8 mouse cellular contexts compared by ENCODE assay signal in the genomic region with DNA sequence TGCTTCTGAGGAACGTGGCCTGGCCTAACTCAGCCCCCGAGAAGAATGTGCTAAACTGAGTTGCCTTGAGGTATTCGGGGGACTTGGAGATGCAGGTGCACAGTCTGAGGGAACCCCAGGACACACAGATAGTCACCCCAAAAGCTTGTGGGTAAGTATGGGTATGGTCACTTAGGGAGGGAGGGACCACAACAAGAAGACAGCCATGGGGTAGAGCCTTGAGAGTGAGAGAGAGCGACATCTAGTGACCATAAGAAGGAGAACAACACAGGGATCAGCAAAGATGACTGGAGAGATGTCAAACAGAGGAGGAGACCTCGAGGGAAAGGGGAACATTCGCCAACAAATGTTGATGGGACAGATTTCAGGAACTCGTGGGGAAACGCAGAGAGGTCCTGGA. TPM values are rescaled to one million over a fixed set of nuclear protein-coding genes. Genes with fewer than 3 reads are reported as not detected.
DNase-seq lines count a peak whose midpoint lies in the region; ATAC-seq and TF ChIP-seq lines count a peak whose summit lies in the region.
"Had no signal": no experiment of that assay in that cellular context is flagged by ENCODE, and none has a peak within 500 bp of the region (broad histone marks: within the 10 kb centered on the region; RNA-seq: fewer than 3 reads in every experiment).

No protein-coding gene starts in this region.

- H3K9ac ChIP-seq in intestine, postnatal 0 days (ENCODE audit: low read depth, low read length) = no peak overlapping the region
- no peak overlapping the region for H3K9ac ChIP-seq in intestine, embryonic 16.5 days (ENCODE audit: low read depth, low read length)
- no peak overlapping the region for H3K9ac ChIP-seq in ES-Bruce4 (ENCODE audit: low read depth, poor library complexity, severe bottlenecking)

- WGBS in intestine, postnatal 0 days = 39% methylated on average over 8 of the region's 8 CpGs
- WGBS in intestine, embryonic 16.5 days = 38% methylated on average over 8 of the region's 8 CpGs

- H3K36me3 ChIP-seq in intestine, postnatal 0 days (ENCODE audit: control insufficient read depth, insufficient read depth) = no peaks in the 10 kb centered on the region
- no peaks in the 10 kb centered on the region for H3K36me3 ChIP-seq in intestine, embryonic 16.5 days (ENCODE audit: control insufficient read depth, insufficient read depth, low read length)
- no peaks in the 10 kb centered on the region for H3K36me3 ChIP-seq in ES-Bruce4 (ENCODE audit: control insufficient read depth, insufficient read depth, low read length, poor library complexity, severe bottlenecking)

- no peak overlapping the region for H3K4me3 ChIP-seq in intestine, postnatal 0 days (ENCODE audit: low read depth, low read length)
- H3K4me3 ChIP-seq in intestine, embryonic 16.5 days (ENCODE audit: low read length) = no peak overlapping the region
- H3K4me3 ChIP-seq in ES-Bruce4 (ENCODE audit: low read depth, low read length) = no peak overlapping the region

- no peaks in the 10 kb centered on the region for H3K4me1 ChIP-seq in intestine, postnatal 0 days (replicated peaks; ENCODE audit: control insufficient read depth, insufficient read depth, low read length)
- H3K4me1 ChIP-seq in intestine, embryonic 16.5 days (ENCODE audit: control insufficient read depth, insufficient read depth, low read length) = no peaks in the 10 kb centered on the region
- H3K4me1 ChIP-seq in ES-Bruce4 (ENCODE audit: control insufficient read depth, insufficient read depth, low read length) = no peaks in the 10 kb centered on the region

- TF ChIP-seq CTCF in intestine, postnatal 0 days (IDR thresholded peaks at IDR 0.05; ENCODE audit: low read depth) = peak; percentile 78
- TF ChIP-seq CTCF in ES-Bruce4 (IDR thresholded peaks at IDR 0.05; ENCODE audit: low read depth, low read length) = peak; percentile 41

- ATAC-seq in intestine, postnatal 0 days = no peak
- no peak for ATAC-seq in intestine, embryonic 16.5 days
- ATAC-seq in erythroid progenitor cell, adult 5-6 weeks (replicated peaks; ENCODE audit: low FRiP score, poor library complexity, severe bottlenecking) = no peak

- no peak for TF ChIP-seq EP300 in ES-Bruce4 (IDR thresholded peaks at IDR 0.05; ENCODE audit: insufficient read depth, low read depth, low read length)

- no peaks in the 10 kb centered on the region for H3K27me3 ChIP-seq in intestine, postnatal 0 days (replicated peaks; ENCODE audit: control insufficient read depth, insufficient read depth, low read length)
- H3K27me3 ChIP-seq in intestine, embryonic 16.5 days (replicated peaks; ENCODE audit: control insufficient read depth, insufficient read depth, low read length) = no peaks in the 10 kb centered on the region
- no peaks in the 10 kb centered on the region for H3K27me3 ChIP-seq in ES-Bruce4 (ENCODE audit: control insufficient read depth, insufficient read depth, low read length, poor library complexity, severe bottlenecking)

- TF ChIP-seq POLR2A in ES-Bruce4 (IDR thresholded peaks at IDR 0.05; ENCODE audit: insufficient read depth, low read length) = no peak

- DNase-seq in A20 (ENCODE audit: low read depth, low spot score) = peak; percentile 41
- peak; percentile 35 for DNase-seq in forelimb bud, embryonic 11.5 days (ENCODE audit: low read depth, low spot score)
- DNase-seq in spleen, postnatal 10 days (ENCODE audit: low spot score in 2 of 2) = no peak

- no peak overlapping the region for H3K4me2 ChIP-seq in intestine, postnatal 0 days (replicated peaks; ENCODE audit: low read depth)
- no peak overlapping the region for H3K4me2 ChIP-seq in intestine, embryonic 16.5 days (ENCODE audit: low read depth, low read length)

- no peaks in the 10 kb centered on the region for H3K9me3 ChIP-seq in intestine, postnatal 0 days (ENCODE audit: control insufficient read depth)
- no peaks in the 10 kb centered on the region for H3K9me3 ChIP-seq in intestine, embryonic 16.5 days (ENCODE audit: control insufficient read depth, low read length)
- no peaks in the 10 kb centered on the region for H3K9me3 ChIP-seq in ES-Bruce4 (replicated peaks; ENCODE audit: control insufficient read depth, insufficient read depth, low read length, poor library complexity, severe bottlenecking)

- H3K27ac ChIP-seq in intestine, postnatal 0 days (ENCODE audit: low read depth, low read length) = no peak overlapping the region
- H3K27ac ChIP-seq in intestine, embryonic 16.5 days (ENCODE audit: low read length) = no peak overlapping the region
- H3K27ac ChIP-seq in ES-Bruce4 (ENCODE audit: insufficient read depth, low read length) = no peak overlapping the region

RNA-seq across cellular contexts. Expression of a gene that starts 37.2 kb away (rescaled TPM):
- not detected in 2 replicates for polyA plus RNA-seq in intestine, postnatal 0 days (2015; fragmentation: Nextera tagmentation; extraction: Ambion mirVana)
- polyA plus RNA-seq in intestine, embryonic 16.5 days (2015; fragmentation: Nextera tagmentation; extraction: Ambion mirVana) = not detected in 2 replicates
- polyA plus RNA-seq in ES-Bruce4 (2011; ENCODE audit: insufficient read depth, insufficient read length, low read depth, missing spikeins) = 0.18 and 0.34 TPM in 2 replicates
- not detected in 2 replicates for total RNA-seq in erythroid progenitor cell, adult 5-6 weeks (2015; ENCODE audit: low replicate concordance)
- not detected in 2 replicates for total RNA-seq in erythroid progenitor cell, adult 5-6 weeks (2017; ENCODE audit: low replicate concordance)

RNA-seq across cellular contexts. Expression of a gene that starts 55.5 kb away (rescaled TPM):
- not detected in 2 replicates for polyA plus RNA-seq in intestine, postnatal 0 days (2015; fragmentation: Nextera tagmentation; extraction: Ambion mirVana)
- polyA plus RNA-seq in intestine, embryonic 16.5 days (2015; fragmentation: Nextera tagmentation; extraction: Ambion mirVana) = not detected in 2 replicates
- not detected in 2 replicates for polyA plus RNA-seq in ES-Bruce4 (2011; ENCODE audit: insufficient read depth, insufficient read length, low read depth, missing spikeins)
- total RNA-seq in erythroid progenitor cell, adult 5-6 weeks (2015; ENCODE audit: low replicate concordance) = not detected in 2 replicates
- not detected in 2 replicates for total RNA-seq in erythroid progenitor cell, adult 5-6 weeks (2017; ENCODE audit: low replicate concordance)
- polyA plus RNA-seq: embryonic facial prominence, embryonic 14.5 days had no signal

Comparison
In these comparisons a context has a peak if more than half of its experiments do, and no peak if none do; other contexts are left out.
1. DNase-seq: peak in A20 (single experiment) and forelimb bud, embryonic 11.5 days (single experiment); none in spleen, postnatal 10 days (0 of 2).